ENCODE assay signal across 17 mouse cellular contexts in the genomic region with DNA sequence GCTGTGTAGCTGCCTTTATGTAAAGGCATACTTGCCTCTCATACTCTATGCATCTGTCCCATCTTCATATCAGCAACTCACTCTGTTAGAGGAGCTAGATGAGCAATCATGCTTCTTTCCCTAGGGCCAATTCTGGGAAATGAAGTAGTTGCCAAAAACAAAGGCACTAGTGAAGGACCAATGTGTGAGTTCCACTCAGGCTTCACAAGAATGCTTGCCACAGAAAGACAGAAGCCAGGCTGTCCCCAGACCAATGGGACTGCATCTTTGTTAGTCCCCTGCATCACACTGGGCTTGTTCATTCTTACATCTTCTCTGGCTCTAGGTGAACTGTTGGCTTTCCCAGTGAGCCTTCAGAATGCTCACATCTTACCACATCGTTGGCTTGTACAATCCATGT.
"Had no signal": no experiment of that assay in that cellular context is flagged by ENCODE, and none has a peak within 500 bp of the region (broad histone marks: within the 10 kb centered on the region; RNA-seq: fewer than 3 reads in every experiment).

No protein-coding gene starts in this region.

- H3K27ac ChIP-seq: lung, embryonic 15.5 days; macrophage; midbrain, embryonic 13.5 days; midbrain, embryonic 15.5 days; neural tube, embryonic 12.5 days; stomach, embryonic 15.5 days; stomach, postnatal 0 days had no signal

- H3K9me3 ChIP-seq: lung, embryonic 15.5 days; megakaryocyte, embryonic 14.5 days; midbrain, embryonic 13.5 days; midbrain, embryonic 15.5 days; neural tube, embryonic 12.5 days; stomach, embryonic 15.5 days had no signal

- DNase-seq: lung, adult 2 months; lung, postnatal 14 days; lung, postnatal 36 days; right cerebral cortex, postnatal 14 days; thymus, adult 2 months; thymus, postnatal 25 days; thymus, postnatal 4 days had no signal

- H3K4me2 ChIP-seq: lung, embryonic 15.5 days; midbrain, embryonic 11.5 days; midbrain, embryonic 13.5 days; midbrain, embryonic 15.5 days; neural tube, embryonic 12.5 days; stomach, embryonic 15.5 days had no signal

- H3K9ac ChIP-seq: lung, embryonic 15.5 days; midbrain, embryonic 13.5 days; midbrain, embryonic 15.5 days; neural tube, embryonic 12.5 days; stomach, embryonic 15.5 days had no signal

- H3K36me3 ChIP-seq: midbrain, embryonic 13.5 days; midbrain, embryonic 15.5 days had no signal

- H3K27me3 ChIP-seq: lung, embryonic 15.5 days; megakaryocyte, embryonic 14.5 days; midbrain, embryonic 13.5 days; midbrain, embryonic 15.5 days; neural tube, embryonic 12.5 days; stomach, embryonic 15.5 days had no signal

- ATAC-seq: lung, postnatal 0 days; midbrain, embryonic 13.5 days; midbrain, embryonic 15.5 days had no signal

- H3K4me3 ChIP-seq: lung, embryonic 15.5 days; midbrain, embryonic 13.5 days; midbrain, embryonic 15.5 days; neural tube, embryonic 12.5 days; stomach, embryonic 15.5 days had no signal
